Mouse (Mus musculus) brain, embryonic 14.5 days (tissue): Measurements from ENCODE around the gene Cnot11.

Experiments
- CTCF ChIP-seq: fragments of 200-500 bp; IDR thresholded peaks from 2 replicates; pipeline ENCODE4 v1.5.1; 2012; ENCODE audit warnings: inconsistent platforms, mild to moderate bottlenecking, moderate library complexity, borderline replicate concordance; ENCODE audit not compliant: insufficient read depth, insufficient read length; ENCODE audit errors: extremely low read depth
- POLR2A ChIP-seq: fragments of 200-500 bp; IDR thresholded peaks from 2 replicates; pipeline ENCODE4 v1.6.1; 2012; ENCODE audit warnings: mild to moderate bottlenecking, inconsistent platforms, borderline replicate concordance; ENCODE audit not compliant: poor library complexity, insufficient read depth, insufficient read length, severe bottlenecking; ENCODE audit errors: extremely low read depth

- TF ChIP-seq CTCF = peak; percentile 51; the same call in 1 of the 2 replicates
- TF ChIP-seq POLR2A = no peak
These were observed 30.5 kb upstream of the Cnot11 start for GRCm38 (mm10) chr1:39504261-39504660.
